8 mouse cellular contexts compared by ENCODE assay signal in the genomic region with DNA sequence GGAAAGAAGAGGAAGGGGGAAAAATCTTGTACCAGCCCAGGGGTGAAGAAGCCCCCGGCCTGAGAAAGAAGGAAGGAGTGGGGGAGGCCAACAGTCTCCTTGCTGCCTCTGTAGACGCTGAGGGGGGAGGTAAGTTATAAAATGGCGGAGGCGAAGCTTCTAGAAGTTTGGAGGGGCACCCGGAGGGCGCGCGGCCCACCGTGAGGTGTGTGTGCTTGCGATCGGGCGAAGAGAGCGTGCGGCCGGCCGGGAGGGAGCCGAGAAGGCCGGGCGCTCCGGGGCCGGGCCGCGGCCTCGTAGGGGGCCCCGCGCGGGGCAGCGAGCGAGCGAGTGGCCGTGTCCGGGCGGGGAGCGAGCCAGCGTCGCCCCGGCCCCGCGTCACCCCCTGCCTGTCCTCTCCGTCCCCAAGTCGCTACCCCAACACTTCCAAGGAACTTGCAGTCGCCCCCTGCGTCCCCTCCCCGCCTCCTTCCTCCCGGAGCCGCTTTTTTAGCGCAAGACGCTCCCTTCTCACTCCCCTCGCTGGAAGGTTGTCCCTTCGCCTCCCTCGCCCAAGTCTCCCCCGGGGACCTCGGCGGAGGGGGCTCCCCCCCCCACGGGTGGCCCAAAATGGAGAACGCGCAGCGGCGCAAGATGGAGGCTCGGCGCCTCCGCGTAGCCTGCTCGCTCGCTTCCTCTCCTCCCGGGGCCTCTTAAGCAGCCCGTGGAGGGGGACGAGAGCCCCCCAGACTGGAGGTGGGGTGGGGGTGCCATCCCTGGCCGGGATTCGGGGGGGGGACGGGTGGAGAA. TPM values are rescaled to one million over a fixed set of nuclear protein-coding genes. Genes with fewer than 3 reads are reported as not detected.
DNase-seq lines count a peak whose midpoint lies in the region; ATAC-seq and TF ChIP-seq lines count a peak whose summit lies in the region.

No protein-coding gene starts in this region.

- peak overlapping the region; percentile 73 for H3K9ac ChIP-seq in embryonic facial prominence, embryonic 15.5 days
- H3K9ac ChIP-seq in heart, embryonic 11.5 days (ENCODE audit: low read depth, low read length) = peak overlapping the region; percentile 97
- H3K9ac ChIP-seq in kidney, postnatal 0 days (ENCODE audit: low read depth, low read length) = peak overlapping the region; percentile 98
- H3K9ac ChIP-seq in liver, embryonic 14.5 days (replicated peaks) = peak overlapping the region; percentile 86
- H3K9ac ChIP-seq in neural tube, embryonic 13.5 days = peak overlapping the region; percentile 94
- peak overlapping the region; percentile 95 for H3K9ac ChIP-seq in stomach, postnatal 0 days (ENCODE audit: low read length)

- WGBS in embryonic facial prominence, embryonic 15.5 days = 24% methylated on average over 67 of the region's 71 CpGs
- WGBS in heart, embryonic 11.5 days (ENCODE audit: insufficient replicate concordance) = 26% methylated on average over 52 of the region's 71 CpGs
- WGBS in kidney, postnatal 0 days = 42% methylated on average over 36 of the region's 71 CpGs
- 18% methylated on average over 40 of the region's 71 CpGs for WGBS in liver, embryonic 14.5 days (ENCODE audit: insufficient replicate concordance)
- WGBS in neural tube, embryonic 13.5 days = 35% methylated on average over 47 of the region's 71 CpGs
- WGBS in stomach, postnatal 0 days = 10% methylated on average over 34 of the region's 71 CpGs

- no peak for TF ChIP-seq EP300 in liver, embryonic 14.5 days (IDR thresholded peaks at IDR 0.05; ENCODE audit: low read depth)
- no peak for TF ChIP-seq EP300 in stomach, postnatal 0 days (optimal IDR thresholded peaks at IDR 0.05)

- no peaks in the 10 kb centered on the region for H3K27me3 ChIP-seq in embryonic facial prominence, embryonic 15.5 days
- H3K27me3 ChIP-seq in heart, embryonic 11.5 days (ENCODE audit: control insufficient read depth, insufficient read depth, low read length) = no peaks in the 10 kb centered on the region
- no peaks in the 10 kb centered on the region for H3K27me3 ChIP-seq in kidney, postnatal 0 days (ENCODE audit: insufficient read depth, low read length)
- H3K27me3 ChIP-seq in liver, embryonic 14.5 days (ENCODE audit: control insufficient read depth, insufficient read depth, low read length) = no peaks in the 10 kb centered on the region
- H3K27me3 ChIP-seq in neural tube, embryonic 13.5 days = no peaks in the 10 kb centered on the region
- H3K27me3 ChIP-seq in stomach, postnatal 0 days (ENCODE audit: control insufficient read depth, insufficient read depth, low read length) = no peaks in the 10 kb centered on the region

- H3K4me3 ChIP-seq in embryonic facial prominence, embryonic 15.5 days (replicated peaks) = peak overlapping the region; percentile 59
- H3K4me3 ChIP-seq in heart, embryonic 11.5 days (ENCODE audit: low read depth, low read length) = peak overlapping the region; percentile 63
- peak overlapping the region; percentile 66 for H3K4me3 ChIP-seq in kidney, postnatal 0 days (replicated peaks; ENCODE audit: low read depth, low read length)
- H3K4me3 ChIP-seq in liver, embryonic 14.5 days (ENCODE audit: insufficient read depth in 1 of 2, low read depth in 2 of 2, low read length in 2 of 2) = peak overlapping the region; percentile 85 to 94
- peak overlapping the region; percentile 59 for H3K4me3 ChIP-seq in neural tube, embryonic 13.5 days
- H3K4me3 ChIP-seq in stomach, postnatal 0 days (ENCODE audit: low read depth, low read length) = peak overlapping the region; percentile 69

- peak; percentile 30 for ATAC-seq in embryonic facial prominence, embryonic 15.5 days (ENCODE audit: insufficient number of reproducible peaks, low FRiP score, low TSS enrichment, low read depth)
- ATAC-seq in heart, embryonic 11.5 days (replicated peaks; ENCODE audit: insufficient number of reproducible peaks, low FRiP score, low TSS enrichment) = peak; percentile 25
- peak; percentile 29 for ATAC-seq in kidney, postnatal 0 days (replicated peaks; ENCODE audit: low FRiP score, low read depth)
- peak; percentile 19 for ATAC-seq in liver, embryonic 14.5 days (ENCODE audit: insufficient read depth)
- ATAC-seq in neural tube, embryonic 13.5 days (ENCODE audit: low read depth) = peak; percentile 71
- ATAC-seq in stomach, postnatal 0 days (ENCODE audit: low FRiP score, low TSS enrichment) = peak; percentile 24

- H3K4me1 ChIP-seq in embryonic facial prominence, embryonic 15.5 days = no peaks in the 10 kb centered on the region
- H3K4me1 ChIP-seq in heart, embryonic 11.5 days (ENCODE audit: control insufficient read depth, insufficient read depth, low read length) = peaks cover 3% of the 10 kb centered on the region; the same call in 1 of the 2 replicates
- H3K4me1 ChIP-seq in kidney, postnatal 0 days (replicated peaks; ENCODE audit: insufficient read depth, low read length) = no peaks in the 10 kb centered on the region
- H3K4me1 ChIP-seq in liver, embryonic 14.5 days (replicated peaks; ENCODE audit: control insufficient read depth in 2 of 2, insufficient read depth in 2 of 2, low read length in 1 of 2) = peaks cover 2 to 6% of the 10 kb centered on the region in 2 experiments; a peak in 3 of 4 replicates
- peaks cover 8% of the 10 kb centered on the region; the same call in 1 of the 2 replicates for H3K4me1 ChIP-seq in neural tube, embryonic 13.5 days (replicated peaks)
- H3K4me1 ChIP-seq in stomach, postnatal 0 days (replicated peaks; ENCODE audit: control insufficient read depth, insufficient read depth) = no peaks in the 10 kb centered on the region

- peak overlapping the region; percentile 38 for H3K4me2 ChIP-seq in embryonic facial prominence, embryonic 15.5 days (replicated peaks)
- peak overlapping the region; percentile 56 for H3K4me2 ChIP-seq in heart, embryonic 11.5 days
- H3K4me2 ChIP-seq in kidney, postnatal 0 days (ENCODE audit: low read length) = peak overlapping the region; percentile 50
- peak overlapping the region; percentile 59 for H3K4me2 ChIP-seq in liver, embryonic 14.5 days (ENCODE audit: low read depth)
- H3K4me2 ChIP-seq in neural tube, embryonic 13.5 days = peak overlapping the region; percentile 54
- peak overlapping the region; percentile 52 for H3K4me2 ChIP-seq in stomach, postnatal 0 days (replicated peaks; ENCODE audit: low read depth)

- DNase-seq in 416B (ENCODE audit: low read depth) = peak; percentile 45
- DNase-seq in adrenal gland, postnatal 4 days (ENCODE audit: low spot score in 2 of 2) = peak; percentile 41 to 47
- peak; percentile 43 for DNase-seq in kidney, postnatal 0 days (ENCODE audit: low spot score)
- peak in 1 of 3 experiments; percentile 25 for DNase-seq in liver, embryonic 14.5 days (ENCODE audit: low read depth in 3 of 3, low spot score in 3 of 3)
- DNase-seq in stomach, postnatal 0 days (ENCODE audit: low spot score) = peak; percentile 57

- H3K36me3 ChIP-seq in embryonic facial prominence, embryonic 15.5 days = no peaks in the 10 kb centered on the region
- no peaks in the 10 kb centered on the region for H3K36me3 ChIP-seq in heart, embryonic 11.5 days (ENCODE audit: control insufficient read depth, insufficient read depth, low read length)
- H3K36me3 ChIP-seq in kidney, postnatal 0 days (ENCODE audit: insufficient read depth, low read length) = no peaks in the 10 kb centered on the region
- no peaks in the 10 kb centered on the region for H3K36me3 ChIP-seq in liver, embryonic 14.5 days (replicated peaks; ENCODE audit: control insufficient read depth, insufficient read depth, low read depth)
- no peaks in the 10 kb centered on the region for H3K36me3 ChIP-seq in neural tube, embryonic 13.5 days
- H3K36me3 ChIP-seq in stomach, postnatal 0 days (ENCODE audit: control insufficient read depth, insufficient read depth, low read length) = no peaks in the 10 kb centered on the region

- TF ChIP-seq CTCF in kidney, postnatal 0 days (IDR thresholded peaks at IDR 0.05; ENCODE audit: low read depth) = no peak
- TF ChIP-seq CTCF in liver, embryonic 14.5 days (IDR thresholded peaks at IDR 0.05; ENCODE audit: low read depth) = no peak
- TF ChIP-seq CTCF in stomach, postnatal 0 days (IDR thresholded peaks at IDR 0.05; ENCODE audit: low read depth) = no peak

- H3K9me3 ChIP-seq in embryonic facial prominence, embryonic 15.5 days (replicated peaks) = no peaks in the 10 kb centered on the region
- no peaks in the 10 kb centered on the region for H3K9me3 ChIP-seq in heart, embryonic 11.5 days (replicated peaks; ENCODE audit: control insufficient read depth, low read length)
- H3K9me3 ChIP-seq in kidney, postnatal 0 days (replicated peaks; ENCODE audit: low read length) = no peaks in the 10 kb centered on the region
- no peaks in the 10 kb centered on the region for H3K9me3 ChIP-seq in liver, embryonic 14.5 days (ENCODE audit: control insufficient read depth, low read length)
- H3K9me3 ChIP-seq in neural tube, embryonic 13.5 days = no peaks in the 10 kb centered on the region
- H3K9me3 ChIP-seq in stomach, postnatal 0 days (ENCODE audit: control insufficient read depth, low read length) = no peaks in the 10 kb centered on the region

- peak overlapping the region; percentile 99 for H3K27ac ChIP-seq in embryonic facial prominence, embryonic 15.5 days (replicated peaks)
- peak overlapping the region; percentile 100 for H3K27ac ChIP-seq in heart, embryonic 11.5 days (ENCODE audit: low read depth, low read length)
- H3K27ac ChIP-seq in kidney, postnatal 0 days = peak overlapping the region; percentile 99
- peak overlapping the region; percentile 90 for H3K27ac ChIP-seq in liver, embryonic 14.5 days
- H3K27ac ChIP-seq in neural tube, embryonic 13.5 days (replicated peaks) = peak overlapping the region; percentile 99
- H3K27ac ChIP-seq in stomach, postnatal 0 days (replicated peaks) = peak overlapping the region; percentile 100

RNA-seq across cellular contexts. Expression of gene Stag2, which starts 0.6 kb away (rescaled TPM):
- 10 to 100 TPM; 91.4 to 96.6 TPM for total RNA-seq in adrenal gland, postnatal 4 days (2021)
- 34.1 and 39.0 TPM in 2 replicates for polyA plus RNA-seq in embryonic facial prominence, embryonic 15.5 days (2015; fragmentation: Nextera tagmentation; extraction: Ambion mirVana)
- polyA plus RNA-seq in heart, embryonic 11.5 days (2014; fragmentation: Nextera tagmentation; extraction: Ambion mirVana) = 44.3 and 47.9 TPM in 2 replicates
- 31.1 and 35.0 TPM in 2 replicates for polyA plus RNA-seq in kidney, postnatal 0 days (2015; fragmentation: Nextera tagmentation; extraction: Ambion mirVana)
- 10.3 and 21.3 TPM in 2 replicates for polyA plus RNA-seq in liver, embryonic 14.5 days (2012; rRNA removed)
- polyA plus RNA-seq in liver, embryonic 14.5 days (2014; fragmentation: Nextera tagmentation; extraction: Ambion mirVana) = 39.5 and 39.6 TPM in 2 replicates
- 20.5 and 21.4 TPM in 2 replicates for polyA plus RNA-seq in neural tube, embryonic 13.5 days (2015; fragmentation: Nextera tagmentation; extraction: Ambion mirVana)
- polyA plus RNA-seq in stomach, postnatal 0 days (2015; fragmentation: Nextera tagmentation; extraction: Ambion mirVana) = 14.3 and 14.6 TPM in 2 replicates

Comparison
In these comparisons a context has a peak if more than half of its experiments do, and no peak if none do; other contexts are left out.
1. ATAC-seq: peak in every context shown above with its lines; median percentile 71 in neural tube, embryonic 13.5 days; 30 in embryonic facial prominence, embryonic 15.5 days; 29 in kidney, postnatal 0 days; 25 in heart, embryonic 11.5 days; 24 in stomach, postnatal 0 days; 19 in liver, embryonic 14.5 days.